Mouse (Mus musculus) spleen, adult 2 months (tissue): ENCODE results near the gene Tbxas1.

Experiments used
- CTCF ChIP-seq: fragments of 200-500 bp; IDR thresholded peaks from 2 replicates; pipeline ENCODE4 v1.5.1; 2011; ENCODE audit warnings: mild to moderate bottlenecking, inconsistent platforms; ENCODE audit not compliant: insufficient read depth, insufficient read length, insufficient replicate concordance; ENCODE audit errors: extremely low read depth
- POLR2A ChIP-seq: fragments of 200-500 bp; IDR thresholded peaks from 2 replicates; pipeline ENCODE4 v1.6.1; 2011; ENCODE audit warnings: low read depth, low read length, inconsistent platforms

DNA sequence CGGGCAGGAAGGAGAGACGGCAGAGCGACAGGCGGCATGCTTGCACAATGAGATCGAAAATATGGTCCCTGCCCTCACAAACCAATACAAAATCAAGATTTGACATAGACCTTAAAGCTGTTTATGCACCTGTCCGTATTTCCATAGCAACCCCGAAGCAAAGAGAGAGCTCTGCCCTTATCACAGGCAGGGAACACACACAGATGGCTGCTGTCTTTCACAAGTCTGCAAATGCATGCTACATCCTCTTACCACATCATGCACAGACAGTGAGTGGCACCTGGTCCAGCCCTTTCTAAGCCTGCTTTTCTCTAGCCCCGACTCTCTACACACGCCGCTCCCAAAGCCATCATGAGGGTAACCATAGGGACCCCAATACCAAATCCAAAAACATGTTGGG is 39.0 kb downstream of the Tbxas1 start:
- TF ChIP-seq CTCF (no peak), POLR2A (no peak)
